Mouse (Mus musculus) cerebellum, adult 9-10 months (tissue): Measurements from ENCODE around the gene Cfap97d2.

Experiments used
- DNase-seq: peaks from one replicate; pipeline ENCODE4 v3.0.0; 2022

Cfap97d2 gene

DNA sequence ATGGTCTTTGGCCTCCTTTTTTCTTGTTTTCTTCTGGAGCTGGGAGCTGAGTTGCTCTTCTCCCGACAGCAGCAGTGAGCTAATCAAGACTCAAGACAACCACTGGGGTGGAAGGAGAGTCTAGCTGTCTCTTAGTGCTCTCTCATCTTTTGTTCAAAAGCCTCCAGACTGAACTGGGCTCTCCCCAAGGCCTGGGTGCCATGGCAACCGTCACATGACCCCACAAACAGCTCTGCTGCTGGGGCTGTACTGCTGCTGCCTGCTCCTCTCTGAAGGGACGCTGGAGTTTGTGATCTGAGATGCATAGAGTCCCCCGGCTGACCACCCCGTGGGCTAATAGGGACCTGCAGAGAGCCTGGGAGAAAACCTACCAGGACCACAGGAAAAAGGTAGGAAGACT, at the start of gene Cfap97d2:
Gene Cfap97d2 (plus strand): TSS at position 222 of the 400 bp plus-strand sequence.
- no peak for DNase-seq

GRCm38 (mm10) chr8:13657479-13657878, 48.2 kb upstream of the Cfap97d2 start:
- DNase-seq, result no peak

- no peak for DNase-seq
These were observed 45.4 kb upstream of the Cfap97d2 start for GRCm38 (mm10) chr8:13660323-13660722.

DNA sequence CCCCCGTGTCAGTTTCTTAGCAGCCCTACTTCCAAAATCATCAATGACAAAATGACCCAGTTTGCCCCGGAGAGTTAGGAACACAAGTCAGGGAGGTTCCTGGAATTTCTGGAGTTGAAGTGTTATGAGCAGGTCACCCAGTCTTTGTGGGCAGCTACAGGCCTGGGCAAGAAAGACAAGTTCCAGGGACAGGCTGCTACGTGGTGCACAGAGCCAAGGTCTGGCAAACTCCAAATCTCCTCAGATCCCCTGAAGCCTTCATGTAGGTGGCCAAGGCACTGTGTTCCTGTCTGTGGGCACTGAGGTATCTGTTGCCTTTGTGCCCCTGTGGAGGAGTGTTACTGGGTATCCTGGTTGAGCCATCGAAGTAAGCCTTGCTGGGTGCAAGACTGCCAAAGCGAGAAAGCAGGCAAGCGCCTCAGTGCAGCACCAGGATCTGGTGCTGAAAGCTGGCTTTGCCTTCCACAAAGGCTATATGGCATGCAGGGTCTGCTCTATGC, 40.9 kb upstream of the Cfap97d2 start:
- no peak for DNase-seq

DNA sequence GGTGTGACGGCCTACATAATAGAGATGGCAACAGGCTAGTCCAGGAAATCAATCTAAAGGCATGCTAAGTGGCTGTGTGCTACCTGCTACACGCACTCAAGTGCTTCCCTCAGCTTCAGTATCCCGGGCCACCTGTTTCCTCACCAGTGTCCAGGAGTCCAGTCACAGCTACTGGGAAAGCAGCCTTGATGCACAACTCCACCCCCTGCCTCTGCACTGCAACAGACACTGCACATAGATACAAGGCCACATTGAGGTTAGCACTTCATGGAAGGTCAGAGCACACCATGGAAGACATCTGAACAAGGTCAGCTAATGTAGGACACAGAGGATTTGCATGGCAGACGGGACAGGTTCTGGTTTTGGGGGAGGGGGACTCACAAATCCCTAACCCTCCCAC, 40.2 kb upstream of the Cfap97d2 start:
- no peak for DNase-seq

- no peak for DNase-seq
These were observed 39.7 kb upstream of the Cfap97d2 start for GRCm38 (mm10) chr8:13665944-13666343.

- DNase-seq, result no peak
These were observed 37.8 kb upstream of the Cfap97d2 start for GRCm38 (mm10) chr8:13667917-13668316.

GRCm38 (mm10) chr8:13668367-13668766, 37.3 kb upstream of the Cfap97d2 start:
- DNase-seq, result no peak

GRCm38 (mm10) chr8:13670011-13670471, 35.6 kb upstream of the Cfap97d2 start:
- DNase-seq, result peak; percentile 74

- no peak for DNase-seq
These were observed 34.3 kb upstream of the Cfap97d2 start for GRCm38 (mm10) chr8:13671246-13672003.

GRCm38 (mm10) chr8:13673215-13673614, 32.5 kb upstream of the Cfap97d2 start:
- DNase-seq, result no peak

GRCm38 (mm10) chr8:13674294-13675010, 31.2 kb upstream of the Cfap97d2 start:
- no peak for DNase-seq

- no peak for DNase-seq
These were observed 30.6 kb upstream of the Cfap97d2 start for GRCm38 (mm10) chr8:13675121-13675520.

DNA sequence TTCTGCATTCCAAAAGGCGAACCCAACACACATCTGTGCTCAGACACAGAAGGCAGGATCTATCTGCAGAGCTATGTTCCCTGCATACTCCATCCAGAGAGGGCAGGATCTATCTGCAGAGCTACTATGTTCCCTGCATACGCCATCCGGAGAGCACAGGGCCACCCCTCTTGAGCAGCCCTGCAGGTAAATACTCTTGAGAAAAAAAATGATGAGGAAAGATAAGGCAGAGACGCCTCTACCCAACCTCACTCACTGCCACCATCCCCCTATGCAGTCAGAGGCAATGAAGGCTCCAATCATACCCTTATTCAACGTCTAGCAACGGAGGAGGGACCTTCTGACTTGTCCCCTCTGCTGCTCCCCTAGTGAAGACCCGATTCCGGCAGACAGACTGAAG, 30.2 kb upstream of the Cfap97d2 start:
- DNase-seq, result no peak

DNA sequence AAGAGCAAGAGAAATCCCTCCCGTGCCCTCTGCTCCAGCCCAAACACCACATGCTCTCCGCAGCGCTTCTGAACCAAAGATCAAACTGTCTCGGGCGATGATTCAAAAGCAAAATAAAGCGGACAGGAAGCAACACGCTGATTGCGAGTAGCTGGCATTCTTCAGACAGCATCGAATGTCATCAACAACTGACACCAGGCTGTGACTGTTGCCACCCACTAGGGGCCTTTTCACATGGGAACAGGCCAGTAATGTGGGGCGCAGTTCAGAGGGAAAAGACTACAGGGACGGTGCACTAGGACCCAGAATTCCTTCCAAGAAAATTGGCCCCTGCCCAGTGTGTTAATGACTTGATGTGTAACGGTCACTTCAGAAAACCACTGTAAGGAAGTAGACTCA, 29.4 kb upstream of the Cfap97d2 start:
- DNase-seq, result peak; percentile 88

- DNase-seq, result peak; percentile 81
These were observed 28.8 kb upstream of the Cfap97d2 start for GRCm38 (mm10) chr8:13676701-13677412.

- peak; percentile 98 for DNase-seq
These were observed 28.2 kb upstream of the Cfap97d2 start, which contains the start of gene Rasa3 for GRCm38 (mm10) chr8:13677413-13677883. Gene Rasa3, minus strand, starts transcription at chr8:13677603.

DNA sequence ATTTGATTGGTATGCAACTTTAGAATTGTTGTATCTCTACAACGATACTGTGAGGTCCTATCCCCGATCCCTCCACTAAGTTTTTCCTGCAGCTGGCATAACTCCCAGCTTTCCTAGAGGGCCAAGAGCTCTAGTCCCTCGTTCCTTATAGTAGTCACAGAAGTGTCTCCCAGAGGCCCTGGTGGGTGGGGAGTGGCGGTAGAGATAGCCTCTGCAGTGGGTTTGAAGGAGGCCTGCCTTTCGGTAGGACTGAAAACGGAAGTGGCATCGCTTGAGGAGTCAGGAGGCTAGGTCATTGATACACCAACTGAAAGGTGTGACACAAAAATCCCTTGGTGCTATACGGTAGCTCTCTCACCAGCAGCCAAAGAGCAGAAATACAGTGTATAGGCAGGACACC, 27.5 kb upstream of the Cfap97d2 start:
- peak; percentile 72 for DNase-seq

DNA sequence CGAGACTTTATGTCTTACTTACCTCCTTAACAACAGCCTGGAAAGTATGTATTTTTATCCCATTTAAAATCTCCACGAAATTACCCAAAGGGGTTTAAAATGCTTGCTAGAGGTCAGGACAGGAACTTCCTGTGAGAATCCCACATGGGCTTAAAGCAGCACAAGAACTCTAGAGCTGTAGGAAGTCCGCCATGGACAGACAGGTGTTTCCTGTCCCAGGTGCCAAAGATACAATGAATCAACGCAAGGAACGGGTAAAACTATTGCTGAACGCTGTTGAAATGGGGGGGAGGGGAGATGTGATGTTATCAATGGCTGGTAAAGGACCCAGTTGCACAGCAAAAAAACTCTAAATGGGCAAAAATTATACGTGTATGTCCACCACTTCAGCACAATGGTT, 21.6 kb upstream of the Cfap97d2 start:
- no peak for DNase-seq

DNA sequence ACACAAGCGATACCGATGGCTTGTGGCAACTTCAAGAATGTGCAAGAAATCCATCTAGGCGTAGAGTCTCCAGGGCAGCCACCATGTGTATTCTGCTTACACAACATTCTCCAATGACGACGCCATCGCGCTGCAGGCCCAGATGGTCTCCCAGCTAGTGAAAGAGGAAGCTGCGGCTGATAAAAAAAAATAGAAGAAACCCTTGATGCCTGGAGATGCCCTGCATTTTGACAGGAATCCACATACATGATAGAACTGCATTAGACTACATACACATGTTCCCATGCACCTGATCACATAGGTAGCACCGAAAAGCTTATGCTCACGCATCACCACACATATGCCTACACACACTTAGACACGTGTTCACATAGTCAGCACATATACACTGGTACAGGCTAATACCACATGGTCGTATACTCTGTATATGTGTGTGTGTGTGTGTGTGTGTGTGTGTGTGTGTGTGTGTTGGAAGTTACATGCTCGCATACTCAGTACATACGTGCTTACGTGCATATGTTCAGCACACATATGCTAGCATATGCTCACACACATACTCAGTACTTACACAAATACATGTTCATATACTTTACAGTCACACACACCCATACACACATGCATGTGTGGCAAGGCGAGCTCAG, 19.9 kb upstream of the Cfap97d2 start:
- DNase-seq, result peak; percentile 76

DNA sequence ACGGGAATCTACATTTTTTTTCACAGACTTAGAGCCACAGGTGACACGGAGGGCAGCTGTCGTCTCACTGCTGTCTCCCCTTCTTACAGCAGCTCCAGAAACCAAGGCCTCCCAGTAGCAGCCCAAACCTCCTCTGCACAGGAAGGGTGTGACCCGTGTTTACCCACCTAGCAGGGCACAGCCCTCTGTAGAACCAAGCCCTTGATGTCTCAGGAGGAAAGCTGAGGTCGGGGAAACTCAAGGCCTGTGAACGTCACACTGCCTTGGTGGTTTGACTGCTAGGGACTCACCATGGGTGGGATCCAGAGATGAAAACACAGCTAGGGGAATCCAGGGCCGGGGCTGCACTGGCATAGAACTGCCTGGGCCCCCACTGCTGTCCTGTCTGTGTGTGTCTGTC, 19.3 kb upstream of the Cfap97d2 start:
- DNase-seq, result no peak

DNA sequence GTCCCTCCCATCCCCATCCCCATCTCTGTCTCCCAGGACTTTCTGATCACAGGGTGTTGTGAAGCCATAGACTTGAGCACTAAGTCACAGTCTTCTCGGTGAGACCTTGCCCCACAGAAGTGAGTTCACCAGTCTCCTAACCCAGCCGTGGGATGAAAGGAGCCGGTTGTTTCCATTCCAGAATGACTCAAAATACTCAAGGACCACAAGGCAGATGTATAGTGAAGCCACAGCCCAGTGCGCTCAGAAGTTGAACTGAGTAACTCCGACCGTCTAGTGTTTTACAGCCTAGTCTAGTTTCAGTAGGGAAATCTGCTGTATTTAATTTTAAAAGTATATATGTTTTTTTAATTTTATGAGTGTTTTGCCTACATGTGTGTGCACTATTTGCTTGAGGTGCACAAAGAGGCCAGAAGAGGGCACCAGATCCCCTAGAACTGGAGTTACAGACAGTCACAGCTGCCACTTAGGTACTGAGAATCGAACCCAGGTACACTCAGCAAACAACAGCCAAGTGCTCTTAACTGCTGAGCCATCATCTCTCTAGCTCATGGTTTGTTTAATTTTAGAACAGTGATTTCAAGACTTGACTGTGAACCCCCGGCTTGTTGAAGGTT, 18.5 kb upstream of the Cfap97d2 start:
- DNase-seq, result no peak
